Mouse (Mus musculus) bone marrow, adult 2 months (tissue): ENCODE measurements around the gene Platr17.

ENCODE experiments used
- CTCF ChIP-seq: fragments of 200-500 bp; IDR thresholded peaks from 2 replicates; pipeline ENCODE4 v1.5.1; 2011; ENCODE audit warnings: low read length, control low read depth; ENCODE audit not compliant: control insufficient read depth, insufficient read depth
- POLR2A ChIP-seq: fragments of 200-500 bp; IDR thresholded peaks from 2 replicates; pipeline ENCODE4 v1.6.1; 2011; ENCODE audit warnings: low read depth, mild to moderate bottlenecking, control low read depth, low read length, borderline replicate concordance; ENCODE audit not compliant: control insufficient read depth

DNA sequence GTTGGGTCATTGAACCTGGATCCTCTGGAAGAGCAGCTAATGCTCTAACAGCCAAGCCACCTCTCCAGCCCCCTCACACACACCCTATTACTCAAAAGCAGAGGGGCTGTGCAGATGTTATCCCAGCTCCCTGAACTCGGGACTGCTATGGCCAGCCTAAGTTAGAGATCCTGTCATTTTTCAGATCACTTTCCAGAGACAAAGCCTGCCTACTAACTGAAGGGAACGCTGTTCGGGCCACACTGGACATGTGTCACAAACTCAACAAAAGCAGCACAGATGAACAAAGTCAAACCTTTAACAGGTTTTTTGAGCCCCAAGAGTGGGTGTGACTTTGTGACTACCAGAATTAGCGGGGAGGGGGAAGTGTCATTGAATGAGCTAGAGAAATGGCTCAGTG, 47.9 kb downstream of the Platr17 start:
- TF ChIP-seq POLR2A (no peak), CTCF (no peak)
